Mouse (Mus musculus) forebrain, embryonic 11.5 days (tissue): ENCODE measurements around the gene Hdac7. TPM values are rescaled to one million over a fixed set of nuclear protein-coding genes. Genes with fewer than 3 reads are reported as not detected.

Experiments
- ATAC-seq: fragments of 200-750 bp; cut with Nextera tagmentation; replicated peaks from 2 replicates; pipeline ENCODE4 v1.8.0; 2017; ENCODE audit warnings: moderate TSS enrichment; ENCODE audit not compliant: low FRiP score
- DNase-seq: peaks from one replicate; pipeline ENCODE4 v3.0.0-alpha.2; 2017; ENCODE audit warnings: low spot score
- H3K27ac ChIP-seq: fragments of 300-500 bp; sonication (generic); 2 replicates; pipeline ENCODE4 v1.5.1; 2014; ENCODE audit warnings: low read depth, low read length
- H3K27me3 ChIP-seq: fragments of 300-500 bp; sonication (generic); 2 replicates; pipeline ENCODE4 v1.6.1; 2014; ENCODE audit warnings: mild to moderate bottlenecking, low read length, mixed read lengths; ENCODE audit not compliant: control insufficient read depth, insufficient read depth
- H3K36me3 ChIP-seq: fragments of 300-500 bp; sonication (generic); 2 replicates; pipeline ENCODE4 v1.6.1; 2014; ENCODE audit warnings: mild to moderate bottlenecking, low read length, moderate library complexity, mixed read lengths; ENCODE audit not compliant: control insufficient read depth, insufficient read depth
- H3K4me1 ChIP-seq: fragments of 300-500 bp; sonication (generic); replicated peaks from 2 replicates; pipeline ENCODE4 v1.6.1; 2014; ENCODE audit warnings: low read length, mixed read lengths; ENCODE audit not compliant: control insufficient read depth, insufficient read depth
- H3K4me2 ChIP-seq: fragments of 300-500 bp; sonication (generic); 2 replicates; pipeline ENCODE4 v1.6.1; 2014; ENCODE audit warnings: low read depth, mild to moderate bottlenecking, low read length, moderate library complexity, mixed read lengths; ENCODE audit not compliant: severe bottlenecking
- H3K4me3 ChIP-seq: fragments of 300-500 bp; sonication (generic); 2 replicates; pipeline ENCODE4 v1.5.1; 2014; ENCODE audit warnings: low read depth, low read length
- H3K9ac ChIP-seq: fragments of 300-500 bp; sonication (generic); 2 replicates; pipeline ENCODE4 v1.6.1; 2014; ENCODE audit warnings: low read length
- H3K9me3 ChIP-seq: fragments of 300-500 bp; sonication (generic); 2 replicates; pipeline ENCODE4 v1.6.1; 2016; ENCODE audit warnings: low read length, mixed read lengths; ENCODE audit not compliant: control insufficient read depth
- WGBS: fragments of 180-500 bp; shearing (Covaris S2); extraction: QIAGEN DNeasy Blood & Tissue Kit; methylation state at CpG from one replicate; pipeline ENCODE4 v1.1.7; 2014; 5-methylcytosine and 5-hydroxymethylcytosine counted together
- polyA plus RNA-seq: library from polyadenylated mRNA; unstranded; fragments of >200 nt; fragmentation: Nextera tagmentation; extraction: Ambion mirVana; gene quantifications from 2 replicates; pipeline ENCODE4 v1.2.1, GENCODE M21; 2014

Hdac7 gene
- polyA plus RNA-seq, 1 experiment from 2014 or later: 23.9 TPM

GRCm38 (mm10) chr15:97789761-97790505 is 54.4 kb downstream of the Hdac7 start:
- ATAC-seq (peak; percentile 31; the same call in 1 of the 2 replicates), DNase-seq (peak; percentile 81)
- Histone ChIP-seq H3K4me1 (peaks cover under 1% of the 10 kb centered on the region; the same call in 1 of the 2 replicates), H3K9me3 (no peaks in the 10 kb centered on the region), H3K36me3 (no peaks in the 10 kb centered on the region; the same call in 1 of the 2 replicates), H3K27me3 (no peaks in the 10 kb centered on the region), H3K9ac (no peak overlapping the region), H3K27ac (no peak overlapping the region), H3K4me3 (no peak overlapping the region), H3K4me2 (no peak overlapping the region)
- WGBS: 57% methylated on average over 20 of the region's 20 CpGs

GRCm38 (mm10) chr15:97788821-97789220 is 55.5 kb downstream of the Hdac7 start:
- H3K4me2 ChIP-seq: no peak overlapping the region
- WGBS: 74% methylated on average over 6 of the region's 6 CpGs
- DNase-seq (no peak), ATAC-seq (no peak)
- H3K9me3 ChIP-seq: no peaks in the 10 kb centered on the region
- no peaks in the 10 kb centered on the region for H3K36me3 ChIP-seq
- peaks cover 5% of the 10 kb centered on the region; the same call in 1 of the 2 replicates for H3K4me1 ChIP-seq
- no peak overlapping the region for H3K27ac ChIP-seq
- no peak overlapping the region for H3K9ac ChIP-seq
- no peaks in the 10 kb centered on the region for H3K27me3 ChIP-seq
- no peak overlapping the region for H3K4me3 ChIP-seq

DNA sequence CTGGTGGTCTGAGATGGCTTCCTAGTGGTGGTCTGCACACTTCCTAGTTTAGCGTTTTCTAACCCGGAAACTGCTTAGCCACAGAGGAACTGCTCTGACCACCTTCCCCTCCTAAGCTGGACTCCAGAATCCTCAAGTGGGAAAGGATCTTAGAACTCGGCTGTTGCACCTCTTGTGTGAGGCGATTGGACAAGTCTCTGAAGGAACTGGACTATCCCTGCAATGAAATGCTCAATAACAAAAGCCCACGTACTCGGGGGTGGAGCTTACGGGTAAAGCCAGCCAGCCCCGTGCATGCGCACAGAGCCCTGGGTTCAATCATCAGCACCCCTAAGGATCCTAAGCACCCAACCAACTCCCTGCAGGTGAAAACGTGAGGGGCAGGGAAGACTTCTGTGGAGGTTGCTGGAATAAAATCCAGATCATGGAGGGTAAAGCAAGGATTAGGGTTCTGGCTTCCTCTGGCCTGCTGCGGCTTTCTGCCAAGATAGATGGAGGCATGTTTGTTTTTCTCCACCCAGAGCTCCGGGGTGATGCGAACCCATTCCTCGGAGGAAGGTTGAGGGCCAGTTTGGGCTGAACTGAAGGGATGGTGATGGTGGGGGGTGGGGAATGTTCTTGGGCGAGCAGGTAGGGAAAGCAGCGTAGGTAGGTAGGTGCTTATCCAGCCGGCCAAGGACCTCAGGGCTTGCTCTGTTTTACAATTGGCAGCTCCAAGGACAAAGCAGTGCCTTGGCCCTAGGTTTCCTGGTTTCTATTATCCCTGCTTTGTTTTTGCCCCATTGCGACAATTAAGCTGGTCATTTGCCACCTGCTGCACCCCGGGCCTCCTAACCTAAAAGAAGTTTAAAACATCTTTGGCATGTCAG is 56.3 kb downstream of the Hdac7 start:
- no peak overlapping the region for H3K4me2 ChIP-seq
- H3K4me1 ChIP-seq: peaks cover 5% of the 10 kb centered on the region; the same call in 1 of the 2 replicates
- ATAC-seq (no peak), DNase-seq (no peak)
- H3K27ac ChIP-seq: no peak overlapping the region
- peaks cover 2% of the 10 kb centered on the region; the same call in 1 of the 2 replicates for H3K27me3 ChIP-seq
- no peaks in the 10 kb centered on the region for H3K9me3 ChIP-seq
- H3K4me3 ChIP-seq: no peak overlapping the region
- 70% methylated on average over 19 of the region's 19 CpGs for whole genome bisulfite sequencing
- no peak overlapping the region for H3K9ac ChIP-seq
- no peaks in the 10 kb centered on the region for H3K36me3 ChIP-seq

GRCm38 (mm10) chr15:97787148-97787798 is 57.0 kb downstream of the Hdac7 start:
- DNase-seq: no peak
- Histone ChIP-seq H3K4me1 (peaks cover 9% of the 10 kb centered on the region; the same call in 1 of the 2 replicates), H3K36me3 (no peaks in the 10 kb centered on the region), H3K27me3 (peaks cover 7% of the 10 kb centered on the region), H3K9me3 (no peaks in the 10 kb centered on the region), H3K4me3 (no peak overlapping the region), H3K27ac (no peak overlapping the region), H3K9ac (no peak overlapping the region), H3K4me2 (no peak overlapping the region)
- WGBS: 84% methylated on average over 7 of the region's 7 CpGs
- ATAC-seq: no peak

DNA sequence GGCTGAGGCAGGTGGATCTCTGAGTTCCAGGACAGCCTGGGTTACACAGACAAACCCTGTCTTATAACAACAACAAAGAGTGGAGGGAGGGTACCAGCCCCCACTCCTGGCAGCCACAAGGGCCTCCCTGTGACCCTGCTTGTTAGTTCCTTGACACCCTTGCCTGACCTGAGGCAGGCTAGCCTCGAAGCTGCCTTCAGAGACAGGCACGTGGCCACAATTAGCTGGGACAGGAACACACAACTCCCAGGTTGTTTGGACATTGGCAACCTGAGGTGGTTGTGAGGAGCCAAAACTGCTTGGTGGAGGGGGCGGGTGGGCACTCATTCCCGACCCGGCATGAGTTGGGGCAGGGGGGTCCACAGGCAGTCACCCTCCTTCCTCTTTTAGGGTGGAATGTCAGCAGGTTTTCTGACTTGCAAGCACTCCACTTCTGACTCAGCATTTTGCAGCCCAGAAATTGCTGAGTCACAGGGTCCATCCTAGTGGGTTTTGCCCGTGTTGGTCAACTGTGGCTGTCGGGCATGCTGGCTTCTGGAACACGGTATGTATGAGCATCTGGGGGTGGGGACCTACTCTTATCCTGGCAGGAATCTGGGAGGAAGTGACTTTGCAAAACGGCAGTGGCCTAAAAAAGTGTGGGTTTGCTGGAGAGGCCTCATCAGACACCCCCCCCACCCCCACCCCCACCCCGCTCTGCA is 57.7 kb downstream of the Hdac7 start:
- DNase-seq (no peak), ATAC-seq (no peak)
- Histone ChIP-seq H3K4me2 (no peak overlapping the region), H3K27ac (no peak overlapping the region), H3K9me3 (no peaks in the 10 kb centered on the region), H3K9ac (no peak overlapping the region), H3K4me1 (peaks cover 9% of the 10 kb centered on the region; the same call in 1 of the 2 replicates), H3K4me3 (no peak overlapping the region), H3K36me3 (no peaks in the 10 kb centered on the region), H3K27me3 (peaks cover 8% of the 10 kb centered on the region)
- 82% methylated on average over 10 of the region's 10 CpGs for WGBS

GRCm38 (mm10) chr15:97785731-97786411 is 58.4 kb downstream of the Hdac7 start:
- H3K9me3 ChIP-seq: no peaks in the 10 kb centered on the region
- WGBS: 85% methylated on average over 9 of the region's 9 CpGs
- H3K4me3 ChIP-seq: no peak overlapping the region
- H3K27ac ChIP-seq: no peak overlapping the region
- no peaks in the 10 kb centered on the region for H3K36me3 ChIP-seq
- H3K4me2 ChIP-seq: no peak overlapping the region
- H3K4me1 ChIP-seq: peaks cover 9% of the 10 kb centered on the region; the same call in 1 of the 2 replicates
- no peak for DNase-seq
- no peak overlapping the region for H3K9ac ChIP-seq
- peaks cover 8% of the 10 kb centered on the region for H3K27me3 ChIP-seq
- no peak for ATAC-seq

DNA sequence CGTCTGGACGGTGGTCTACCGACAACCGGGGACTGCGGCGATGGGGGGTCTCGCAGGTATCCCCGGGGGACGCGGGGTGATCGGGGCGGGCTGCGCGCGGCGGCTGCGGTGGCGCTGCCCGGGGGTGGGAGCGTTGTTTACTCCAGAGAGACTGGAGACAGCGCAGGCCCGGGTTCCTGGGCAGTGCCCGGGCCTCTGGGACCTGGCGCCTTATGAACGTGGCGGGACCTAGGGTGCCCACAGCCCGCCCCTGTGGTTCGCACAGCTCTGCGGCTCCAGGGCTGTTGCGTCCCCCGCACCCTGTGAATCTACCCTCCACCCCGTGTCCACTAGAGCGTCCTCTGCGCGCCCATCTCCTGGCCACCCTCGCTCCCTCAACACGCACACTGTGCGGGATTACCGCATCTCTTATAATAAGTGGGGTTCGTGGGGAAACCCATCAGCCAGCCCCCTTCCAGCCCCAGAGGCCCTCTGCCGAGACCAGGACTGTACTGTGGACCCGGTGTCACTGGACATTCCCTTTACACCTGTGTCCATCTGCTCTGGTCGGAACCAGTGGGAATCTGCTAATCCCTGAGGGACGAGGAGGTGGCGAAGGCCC is 59.6 kb downstream of the Hdac7 start:
- ATAC-seq (peak; percentile 52), DNase-seq (no peak)
- Histone ChIP-seq H3K27ac (0 out of 2 replicates have a peak overlapping the region, but pooled peaks have one; percentile 12), H3K9me3 (no peaks in the 10 kb centered on the region), H3K36me3 (no peaks in the 10 kb centered on the region), H3K4me2 (peak overlapping the region; percentile 92), H3K9ac (peak overlapping the region; percentile 83), H3K4me1 (peaks cover 9% of the 10 kb centered on the region; the same call in 1 of the 2 replicates), H3K4me3 (peak overlapping the region; percentile 78), H3K27me3 (peaks cover 8% of the 10 kb centered on the region)
- 4% methylated on average over 34 of the region's 45 CpGs for WGBS
